Mouse (Mus musculus): ENCODE results near the gene Hoxa5.

DNA sequence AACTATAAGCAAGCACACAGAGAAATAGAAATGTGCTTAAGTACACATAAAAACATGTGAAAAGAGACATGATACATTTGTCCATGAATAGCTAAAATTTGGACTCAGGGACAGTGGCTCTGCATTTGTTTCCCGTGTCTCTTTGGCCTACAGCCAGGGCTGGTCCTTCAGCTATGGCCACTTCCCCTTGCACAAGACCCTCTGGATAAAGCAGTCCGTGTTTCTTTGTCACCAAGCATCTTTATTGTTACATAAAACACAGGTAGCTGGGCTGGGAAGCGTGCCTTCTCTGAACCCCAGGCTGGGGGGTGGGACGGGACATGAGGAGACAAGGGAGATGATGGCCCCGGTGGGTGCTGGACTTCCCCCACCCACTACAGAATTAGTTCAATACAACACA is 9.9 kb upstream of the Hoxa5 start:
- no peak for TF ChIP-seq SMC3 (IDR thresholded peaks at IDR 0.05; ENCODE audit: low read depth, low read length)
- TF ChIP-seq MAZ (IDR thresholded peaks at IDR 0.05; ENCODE audit: low read depth, low read length) = no peak
- no peak for TF ChIP-seq MAX (IDR thresholded peaks at IDR 0.05; ENCODE audit: low read length)
- TF ChIP-seq ELF1 (IDR thresholded peaks at IDR 0.05; ENCODE audit: low read depth, low read length) = no peak
- no peak for TF ChIP-seq POLR2A (IDR thresholded peaks at IDR 0.05; ENCODE audit: low read depth, low read length)
